Mouse (Mus musculus): ENCODE results near the gene Cuedc1.

Cuedc1 gene

GRCm38 (mm10) chr11:88086737-88087627 lies 10.9 kb upstream of the Cuedc1 start:
- DNase-seq: peak; percentile 89

GRCm38 (mm10) chr11:88089150-88089549 lies 8.7 kb upstream of the Cuedc1 start:
- DNase-seq: no peak

- DNase-seq: no peak
These were observed 7.6 kb upstream of the Cuedc1 start for GRCm38 (mm10) chr11:88090293-88090692.

GRCm38 (mm10) chr11:88091949-88092348 lies 5.9 kb upstream of the Cuedc1 start:
- DNase-seq: no peak

GRCm38 (mm10) chr11:88097173-88097572 lies 685 bp upstream of the Cuedc1 start:
- no peak for DNase-seq

- DNase-seq: peak; percentile 89
These were observed 1.1 kb downstream of the Cuedc1 start for GRCm38 (mm10) chr11:88098787-88099598.

GRCm38 (mm10) chr11:88099599-88100023 lies 1.8 kb downstream of the Cuedc1 start:
- peak; percentile 70 for DNase-seq

GRCm38 (mm10) chr11:88100170-88100569 lies 2.3 kb downstream of the Cuedc1 start:
- DNase-seq: no peak

- DNase-seq: no peak
These were observed 5.5 kb downstream of the Cuedc1 start for GRCm38 (mm10) chr11:88103214-88103941.

GRCm38 (mm10) chr11:88105494-88106291 lies 7.8 kb downstream of the Cuedc1 start:
- DNase-seq: no peak

- DNase-seq: no peak
These were observed 8.4 kb downstream of the Cuedc1 start for GRCm38 (mm10) chr11:88106292-88106554.

- DNase-seq: no peak
These were observed 9.5 kb downstream of the Cuedc1 start for GRCm38 (mm10) chr11:88107365-88107764.

GRCm38 (mm10) chr11:88110031-88110594 lies 12.3 kb downstream of the Cuedc1 start:
- DNase-seq: no peak

GRCm38 (mm10) chr11:88112078-88112477 lies 14.2 kb downstream of the Cuedc1 start:
- DNase-seq: no peak

- no peak for DNase-seq
These were observed 14.9 kb downstream of the Cuedc1 start for GRCm38 (mm10) chr11:88112677-88113333.

- no peak for DNase-seq
These were observed 15.8 kb downstream of the Cuedc1 start for GRCm38 (mm10) chr11:88113543-88114271.

GRCm38 (mm10) chr11:88114871-88115301 lies 17.0 kb downstream of the Cuedc1 start:
- peak; percentile 33 for DNase-seq

GRCm38 (mm10) chr11:88116568-88116967 lies 18.7 kb downstream of the Cuedc1 start:
- DNase-seq: no peak

- no peak for DNase-seq
These were observed 19.7 kb downstream of the Cuedc1 start for GRCm38 (mm10) chr11:88117356-88118090.

- no peak for DNase-seq
These were observed 20.2 kb downstream of the Cuedc1 start for GRCm38 (mm10) chr11:88118091-88118440.
